Mouse (Mus musculus) hindbrain, postnatal 0 days (tissue): ENCODE measurements at regions not wholly inside any gene's neighbourhood (a gene's known extent, or its start where the extent isn't known, plus 50 kb on each side); places are given as distances from the start of the nearest gene placed in this dataset.

Source experiments
- ATAC-seq: fragments of 200-750 bp; cut with Nextera tagmentation; 2 replicates; pipeline ENCODE4 v1.8.0; 2017; ENCODE audit warnings: mild to moderate bottlenecking, moderate TSS enrichment, moderate library complexity
- DNase-seq: peaks from one replicate; pipeline ENCODE4 v3.0.0-alpha.2; 2015; ENCODE audit warnings: low spot score
- H3K27ac ChIP-seq: fragments of 300-500 bp; sonication (generic); 2 replicates; pipeline ENCODE4 v1.5.1; 2014; ENCODE audit warnings: mild to moderate bottlenecking
- H3K27me3 ChIP-seq: fragments of 300-500 bp; sonication (generic); 2 replicates; pipeline ENCODE4 v1.6.1; 2014; ENCODE audit warnings: low read length, mixed read lengths; ENCODE audit not compliant: insufficient read depth
- H3K36me3 ChIP-seq: fragments of 300-500 bp; sonication (generic); 2 replicates; pipeline ENCODE4 v1.6.1; 2014; ENCODE audit warnings: low read length, mixed read lengths; ENCODE audit not compliant: insufficient read depth
- H3K4me1 ChIP-seq: fragments of 300-500 bp; sonication (generic); 2 replicates; pipeline ENCODE4 v1.6.1; 2014; ENCODE audit warnings: antibody characterized with exemption, low read length, mixed read lengths; ENCODE audit not compliant: insufficient read depth
- H3K4me2 ChIP-seq: fragments of 300-500 bp; sonication (generic); 2 replicates; pipeline ENCODE4 v1.6.1; 2014; ENCODE audit warnings: low read depth, mild to moderate bottlenecking, low read length, moderate library complexity, mixed read lengths
- H3K4me3 ChIP-seq: fragments of 300-500 bp; sonication (generic); 2 replicates; pipeline ENCODE4 v1.5.1; 2014; ENCODE audit warnings: low read length
- H3K9ac ChIP-seq: fragments of 300-500 bp; sonication (generic); replicated peaks from 2 replicates; pipeline ENCODE4 v1.6.1; 2014; ENCODE audit warnings: mild to moderate bottlenecking, low read length, moderate library complexity, mixed read lengths
- H3K9me3 ChIP-seq: fragments of 300-500 bp; sonication (generic); 2 replicates; pipeline ENCODE4 v1.6.1; 2016; ENCODE audit warnings: low read length, mixed read lengths
- CTCF ChIP-seq: IDR thresholded peaks from 2 replicates; pipeline ENCODE4 v1.5.1; 2016; ENCODE audit warnings: antibody characterized with exemption, control low read depth, low read depth
- WGBS: fragments of 180-500 bp; shearing (Covaris S2); extraction: QIAGEN DNeasy Blood & Tissue Kit; methylation state at CpG from one replicate; pipeline ENCODE4 v1.1.7; 2014; 5-methylcytosine and 5-hydroxymethylcytosine counted together

DNA sequence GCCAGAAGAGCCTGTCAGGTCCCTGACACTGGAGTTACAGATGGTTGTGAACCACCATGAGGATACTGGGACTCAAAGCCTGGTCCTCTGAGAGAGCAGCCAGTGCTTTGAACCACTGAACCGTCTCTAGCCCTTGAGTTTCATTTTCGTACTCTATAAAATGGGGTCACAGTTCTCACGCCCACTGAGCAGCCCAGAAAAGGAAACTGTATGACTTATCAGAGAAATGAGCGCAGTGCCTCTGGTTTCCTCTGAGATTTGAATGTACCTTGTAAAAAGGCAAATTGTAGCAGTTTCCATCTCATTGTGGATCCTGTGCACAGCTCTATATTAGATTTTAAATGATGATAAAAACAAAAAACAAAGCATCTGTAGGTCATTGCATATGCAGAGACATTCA, 108.9 kb upstream of the Spata13 start:
- H3K4me2 ChIP-seq: no peak overlapping the region
- TF ChIP-seq CTCF: no peak
- ATAC-seq (no peak), DNase-seq (no peak)
- no peak overlapping the region for H3K4me3 ChIP-seq
- WGBS: 72% methylated on average over 4 of the region's 4 CpGs
- no peak overlapping the region for H3K9ac ChIP-seq
- H3K27ac ChIP-seq: no peak overlapping the region
- H3K9me3 ChIP-seq: no peaks in the 10 kb centered on the region
- H3K4me1 ChIP-seq: 0 out of 2 replicates have a peak, but pooled peaks cover 1% of the 10 kb centered on the region
- H3K27me3 ChIP-seq: no peaks in the 10 kb centered on the region
- H3K36me3 ChIP-seq: no peaks in the 10 kb centered on the region

DNA sequence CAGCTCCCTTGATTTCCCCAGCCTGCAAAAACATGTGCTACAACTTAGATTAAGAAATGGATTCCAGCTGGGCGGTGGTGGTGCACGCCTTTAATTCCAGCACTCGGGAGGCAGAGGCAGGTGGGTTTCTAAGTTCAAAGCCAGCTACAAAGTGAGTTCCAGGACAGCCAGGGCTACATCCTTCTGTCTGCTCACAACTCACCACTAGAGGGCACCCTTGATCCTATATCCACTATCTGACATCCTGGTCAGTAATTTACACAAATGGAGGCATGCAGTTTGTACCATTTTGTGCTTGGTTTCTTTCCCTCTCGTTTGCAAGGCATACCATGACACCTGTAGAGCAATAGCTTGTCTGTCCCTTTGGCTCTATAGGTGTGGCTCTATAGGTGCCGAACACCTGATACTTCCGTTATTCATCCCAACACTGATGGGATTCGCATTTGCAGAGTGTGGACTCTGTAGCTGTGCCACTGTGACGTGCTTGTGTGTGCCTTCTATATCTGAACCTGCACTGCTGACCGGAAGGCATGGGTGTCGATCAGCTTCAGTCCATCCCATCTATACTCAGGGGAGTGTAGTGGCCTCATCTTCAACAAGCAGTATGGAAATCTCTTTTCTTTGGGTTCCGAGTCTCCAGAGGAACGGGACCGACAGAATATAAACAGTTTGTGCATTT, 108.4 kb upstream of the Spata13 start:
- ATAC-seq: peak; percentile 62; the same call in 1 of the 2 replicates
- peak; percentile 95 for TF ChIP-seq CTCF
- no peak overlapping the region for H3K27ac ChIP-seq
- no peak overlapping the region for H3K4me2 ChIP-seq
- DNase-seq: peak; percentile 92
- H3K9ac ChIP-seq: no peak overlapping the region
- no peak overlapping the region for H3K4me3 ChIP-seq
- 69% methylated on average over 13 of the region's 13 CpGs for WGBS
- H3K27me3 ChIP-seq: no peaks in the 10 kb centered on the region
- H3K9me3 ChIP-seq: no peaks in the 10 kb centered on the region
- no peaks in the 10 kb centered on the region for H3K36me3 ChIP-seq
- H3K4me1 ChIP-seq: peaks cover 7% of the 10 kb centered on the region; the same call in 1 of the 2 replicates

DNA sequence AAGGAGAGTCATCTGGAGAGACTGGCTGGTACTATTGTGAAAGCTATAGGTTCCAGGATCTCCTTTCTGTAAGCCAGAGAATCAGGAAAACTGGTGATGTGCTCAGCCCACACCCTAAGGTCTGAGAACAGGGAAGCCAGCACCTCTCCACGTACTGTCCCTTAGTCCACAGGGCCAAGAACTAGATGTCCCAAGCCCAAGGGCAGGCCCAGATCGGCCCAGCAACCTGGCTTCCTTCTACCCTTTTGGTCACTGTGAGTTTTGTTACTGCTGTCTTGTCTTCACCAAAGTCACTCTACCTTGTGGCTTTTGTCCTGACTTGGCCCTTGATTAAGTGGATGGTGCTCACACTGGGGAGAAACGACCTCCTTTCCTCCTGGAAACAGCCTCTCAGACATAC, 107.8 kb upstream of the Spata13 start:
- WGBS: 76% methylated on average over 3 of the region's 3 CpGs
- peaks cover 7% of the 10 kb centered on the region; the same call in 1 of the 2 replicates for H3K4me1 ChIP-seq
- no peak for DNase-seq
- no peak overlapping the region for H3K27ac ChIP-seq
- H3K4me3 ChIP-seq: no peak overlapping the region
- ATAC-seq: no peak
- no peak overlapping the region for H3K9ac ChIP-seq
- TF ChIP-seq CTCF: no peak
- no peaks in the 10 kb centered on the region for H3K9me3 ChIP-seq
- H3K27me3 ChIP-seq: no peaks in the 10 kb centered on the region
- no peak overlapping the region for H3K4me2 ChIP-seq
- no peaks in the 10 kb centered on the region for H3K36me3 ChIP-seq

DNA sequence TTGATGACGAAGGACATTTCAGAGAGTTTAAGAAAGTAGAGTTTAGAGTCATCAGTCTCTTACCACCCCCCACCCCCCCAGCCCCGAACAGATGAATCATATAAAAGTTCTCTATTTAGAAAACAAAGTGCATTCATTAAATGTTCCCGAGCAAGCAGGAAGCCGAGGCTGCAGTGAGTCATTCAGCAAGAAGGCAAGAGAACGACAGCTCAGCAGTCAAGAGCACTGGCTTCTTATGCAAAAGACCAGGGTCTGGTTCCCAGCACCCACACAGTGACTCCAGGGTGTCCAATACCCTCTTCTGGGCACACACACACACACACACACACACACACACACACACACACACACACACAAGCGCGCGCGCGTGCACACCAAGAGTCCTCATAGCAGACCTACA, 107.0 kb upstream of the Spata13 start:
- no peaks in the 10 kb centered on the region for H3K9me3 ChIP-seq
- no peaks in the 10 kb centered on the region for H3K36me3 ChIP-seq
- no peaks in the 10 kb centered on the region for H3K27me3 ChIP-seq
- ATAC-seq (no peak), DNase-seq (no peak)
- peaks cover 7% of the 10 kb centered on the region; the same call in 1 of the 2 replicates for H3K4me1 ChIP-seq
- H3K27ac ChIP-seq: no peak overlapping the region
- no peak overlapping the region for H3K4me3 ChIP-seq
- no peak overlapping the region for H3K4me2 ChIP-seq
- no peak overlapping the region for H3K9ac ChIP-seq
- TF ChIP-seq CTCF: no peak
- 83% methylated on average over 10 of the region's 10 CpGs for WGBS

- Histone ChIP-seq H3K4me3 (no peak overlapping the region), H3K9ac (no peak overlapping the region), H3K27ac (no peak overlapping the region), H3K36me3 (no peaks in the 10 kb centered on the region), H3K27me3 (no peaks in the 10 kb centered on the region), H3K9me3 (no peaks in the 10 kb centered on the region), H3K4me2 (no peak overlapping the region), H3K4me1 (peaks cover 7% of the 10 kb centered on the region; the same call in 1 of the 2 replicates)
- DNase-seq (no peak), ATAC-seq (no peak)
- WGBS: 87% methylated on average over 5 of the region's 5 CpGs
- no peak for TF ChIP-seq CTCF
Observed at GRCm38 (mm10) chr14:60527951-60528350, 105.8 kb upstream of the Spata13 start.

- H3K27ac ChIP-seq: no peak overlapping the region
- ATAC-seq (no peak), DNase-seq (no peak)
- no peak for TF ChIP-seq CTCF
- H3K9ac ChIP-seq: no peak overlapping the region
- peaks cover 9% of the 10 kb centered on the region; the same call in 1 of the 2 replicates for H3K4me1 ChIP-seq
- WGBS: 90% methylated on average over 7 of the region's 7 CpGs
- H3K4me2 ChIP-seq: no peak overlapping the region
- no peaks in the 10 kb centered on the region for H3K27me3 ChIP-seq
- H3K9me3 ChIP-seq: no peaks in the 10 kb centered on the region
- no peak overlapping the region for H3K4me3 ChIP-seq
- no peaks in the 10 kb centered on the region for H3K36me3 ChIP-seq
Observed at GRCm38 (mm10) chr14:60528520-60528919, 105.3 kb upstream of the Spata13 start.

DNA sequence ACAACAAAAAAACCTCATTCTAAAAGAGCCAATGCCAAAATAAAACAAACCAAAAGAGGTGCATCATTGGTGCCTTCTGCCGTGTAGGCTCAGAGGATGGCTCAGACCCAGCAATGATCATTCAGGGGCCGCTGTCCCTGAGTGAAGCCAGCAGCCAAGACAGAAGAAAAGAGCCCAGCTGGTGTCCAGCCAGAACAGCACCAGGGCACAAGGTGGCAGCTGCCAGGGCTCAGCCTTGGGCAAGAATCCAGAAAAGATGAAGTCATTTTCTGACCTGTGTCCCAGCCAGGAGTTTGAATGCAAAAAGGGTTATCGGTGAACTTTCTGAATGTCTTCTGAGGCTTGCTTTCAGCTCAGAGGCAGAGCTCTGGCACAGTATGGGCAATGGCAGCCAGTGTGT, 104.8 kb upstream of the Spata13 start:
- ATAC-seq: peak; percentile 75

More for the DNA sequence above, 104.8 kb upstream of the Spata13 start:
- Histone ChIP-seq H3K27me3 (no peaks in the 10 kb centered on the region), H3K4me1 (peaks cover 14% of the 10 kb centered on the region), H3K4me3 (no peak overlapping the region), H3K36me3 (no peaks in the 10 kb centered on the region), H3K9ac (no peak overlapping the region), H3K4me2 (no peak overlapping the region), H3K9me3 (no peaks in the 10 kb centered on the region), H3K27ac (no peak overlapping the region; the same call in 1 of the 2 replicates)
- DNase-seq: peak; percentile 87
- no peak for TF ChIP-seq CTCF
- WGBS: 24% methylated on average over 3 of the region's 3 CpGs
